Mouse (Mus musculus): ENCODE measurements around the gene Gm45837.
"Not testable (repeated sequence)": the region's sequence is repeated elsewhere in the genome, so short reads cannot be mapped to it uniquely, and the experiment has no call there.

The Gm45837 gene

DNA sequence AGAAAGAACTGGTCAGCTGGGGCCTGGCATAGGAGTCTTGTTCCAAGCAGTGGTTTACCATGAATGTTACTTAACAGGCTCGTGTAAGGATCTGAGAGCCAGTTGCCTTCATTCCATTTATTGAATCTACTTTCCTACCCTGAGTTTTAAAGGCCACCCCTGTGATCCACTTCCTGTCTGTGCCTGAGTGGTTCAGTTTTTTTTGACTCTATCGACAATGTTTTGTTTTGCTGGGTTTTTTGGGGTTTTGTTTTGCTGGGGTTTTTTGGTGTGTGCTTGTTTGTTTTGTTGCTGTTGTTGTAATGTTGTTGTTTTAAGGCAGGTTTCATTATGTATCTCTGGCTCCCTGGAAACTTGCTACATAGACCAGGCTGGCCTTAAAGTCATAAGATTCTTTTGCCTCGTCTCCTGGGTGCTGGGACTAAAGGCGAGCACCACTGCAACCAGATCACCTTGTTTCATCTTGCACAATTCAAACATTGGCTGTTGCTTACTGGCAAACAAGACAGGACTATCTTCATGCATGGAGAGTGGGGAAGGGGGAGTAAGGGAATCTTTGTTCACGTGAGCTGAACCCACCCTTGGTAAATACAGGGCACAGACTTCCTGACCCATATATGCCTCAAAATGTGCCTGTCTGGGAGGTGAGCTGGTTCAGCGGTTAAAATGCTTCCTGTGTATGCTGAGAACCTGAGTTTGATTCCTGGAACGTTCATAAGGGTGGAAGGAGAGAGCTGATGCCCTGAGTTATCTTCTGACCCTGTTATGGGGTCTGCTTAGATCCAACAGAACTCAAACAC lies 140.2 kb downstream of the Gm45837 start:
- DNase-seq (ENCODE audit: low spot score): no peak

DNA sequence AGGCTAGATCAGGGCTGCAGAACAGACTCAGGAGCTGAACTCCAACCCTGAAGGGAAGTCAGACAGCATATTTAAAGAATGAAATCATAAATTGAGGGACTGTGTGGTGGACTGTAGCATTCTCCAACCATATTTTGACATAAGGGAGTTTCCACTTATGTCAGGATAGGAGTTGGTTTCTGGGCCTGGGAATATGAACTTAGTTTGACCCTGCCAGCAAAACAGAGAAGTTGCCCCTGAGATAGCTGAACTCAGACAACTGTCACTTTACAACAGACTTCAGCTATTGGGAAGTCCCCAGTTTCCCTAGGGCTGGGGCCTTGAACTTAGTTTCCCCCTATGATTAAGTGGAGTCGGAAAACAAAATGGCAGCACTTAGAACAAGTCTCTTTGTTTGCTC lies 140.8 kb downstream of the Gm45837 start:
- no peak for DNase-seq (ENCODE audit: low spot score)

DNA sequence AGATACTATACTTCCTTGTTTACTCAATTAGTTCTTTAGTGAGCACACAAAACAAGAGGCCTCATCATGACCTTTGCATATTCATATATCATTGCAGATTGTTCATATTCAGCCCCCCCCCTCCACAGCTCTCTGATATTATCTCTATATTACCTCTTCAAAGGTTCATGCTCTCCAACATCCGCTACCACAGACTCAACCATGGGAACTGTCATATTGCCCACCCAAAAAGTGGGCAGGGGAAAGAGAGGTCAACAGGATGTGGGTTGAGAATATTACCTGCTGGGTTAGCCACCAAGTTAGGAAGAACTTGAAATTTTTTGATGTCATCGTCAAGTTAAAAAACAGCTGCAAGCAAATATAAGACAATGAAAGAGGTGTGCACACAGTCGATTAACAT lies 144.8 kb downstream of the Gm45837 start:
- not testable (repeated sequence) for DNase-seq (ENCODE audit: low spot score)

DNA sequence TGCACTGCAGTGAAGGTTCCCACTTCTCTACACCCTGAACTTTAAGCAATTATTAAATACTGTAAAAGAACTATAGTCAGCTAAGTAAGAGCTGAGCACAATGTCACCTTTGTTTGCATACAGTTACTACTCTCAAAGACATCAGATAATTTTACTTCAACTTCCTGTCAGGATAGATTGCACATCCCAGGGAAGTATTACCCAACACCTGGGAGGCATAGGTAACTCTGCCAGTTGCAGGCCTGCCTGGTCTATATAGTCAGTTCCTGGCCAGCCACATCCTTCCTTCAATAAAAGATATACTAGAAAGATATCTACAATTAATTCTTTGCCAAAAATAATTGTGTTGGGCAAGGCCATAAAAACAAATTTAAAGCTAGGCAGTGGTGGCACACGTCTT lies 146.7 kb downstream of the Gm45837 start:
- DNase-seq (ENCODE audit: low spot score): no peak

DNA sequence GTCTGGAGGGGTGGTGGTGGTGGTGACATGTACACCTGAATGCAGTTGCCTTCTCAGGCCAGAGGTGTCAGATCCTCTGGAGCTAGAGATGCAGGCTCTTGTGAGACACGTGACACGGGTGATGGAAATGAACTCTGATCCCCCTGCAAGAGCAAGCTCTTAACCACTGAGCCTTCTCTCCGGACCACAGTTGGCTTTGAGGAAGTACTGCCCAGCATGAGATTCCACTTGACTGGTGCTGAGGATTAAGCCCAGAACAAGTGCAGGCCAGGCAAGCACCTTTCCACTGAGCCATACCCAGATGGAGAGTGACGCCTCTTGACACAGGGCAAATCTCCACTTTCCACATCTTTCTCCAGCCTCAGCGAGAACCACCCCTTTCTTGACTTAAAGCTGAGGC lies 148.7 kb downstream of the Gm45837 start:
- not testable (repeated sequence) for DNase-seq (ENCODE audit: low spot score)
